Mouse (Mus musculus): ENCODE data around the gene Trp53i11. TPM values are rescaled to one million over a fixed set of nuclear protein-coding genes. Genes with fewer than 3 reads are reported as not detected.

The Trp53i11 gene
- polyA plus RNA-seq, 1 experiment from 2014 or later: 38.6 TPM

- Histone ChIP-seq H3K4me2 (ENCODE audit: low read depth, low read length) (no peak overlapping the region), H3K4me3 (ENCODE audit: low read length) (no peak overlapping the region), H3K4me1 (ENCODE audit: control insufficient read depth, insufficient read depth, low read length) (peaks cover 12% of the 10 kb centered on the region), H3K9me3 (replicated peaks; ENCODE audit: control insufficient read depth, low read length) (no peaks in the 10 kb centered on the region), H3K27me3 (ENCODE audit: control insufficient read depth, insufficient read depth, low read length) (no peaks in the 10 kb centered on the region), H3K9ac (ENCODE audit: low read length) (no peak overlapping the region), H3K36me3 (ENCODE audit: control insufficient read depth, insufficient read depth) (no peaks in the 10 kb centered on the region), H3K27ac (ENCODE audit: low read length) (no peak overlapping the region)
- 26% methylated on average over 5 of the region's 5 CpGs for WGBS
- no peak for ATAC-seq (replicated peaks; ENCODE audit: extremely low read depth, insufficient read depth, low FRiP score)
These were observed 41.1 kb downstream of the Trp53i11 start for GRCm38 (mm10) chr2:93228480-93228824.

DNA sequence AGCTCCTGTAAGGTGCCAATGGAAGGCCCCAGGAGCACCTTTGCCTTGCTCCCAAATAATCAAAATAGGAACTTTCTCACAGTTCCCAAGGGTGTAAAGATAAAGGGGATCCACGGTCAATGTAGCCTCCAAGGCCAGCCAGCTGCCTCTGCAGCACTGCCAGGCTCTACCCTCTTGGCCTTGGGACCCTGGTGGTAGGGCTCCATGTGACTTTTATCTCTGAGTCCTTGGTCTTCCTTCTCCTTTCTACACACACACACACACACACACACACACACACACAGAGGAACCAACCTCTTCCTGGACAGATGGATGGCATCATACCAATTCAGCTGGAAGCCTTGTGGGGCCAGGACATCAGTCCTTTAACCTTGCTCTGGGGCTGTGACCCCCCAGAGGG is 44.8 kb downstream of the Trp53i11 start:
- H3K4me3 ChIP-seq (ENCODE audit: low read length): no peak overlapping the region
- no peaks in the 10 kb centered on the region for H3K27me3 ChIP-seq (ENCODE audit: control insufficient read depth, insufficient read depth, low read length)
- no peak for ATAC-seq (replicated peaks; ENCODE audit: extremely low read depth, insufficient read depth, low FRiP score)
- no peak overlapping the region for H3K9ac ChIP-seq (ENCODE audit: low read length)
- H3K36me3 ChIP-seq (ENCODE audit: control insufficient read depth, insufficient read depth): no peaks in the 10 kb centered on the region
- 0 out of 2 replicates have a peak, but pooled peaks cover 2% of the 10 kb centered on the region for H3K9me3 ChIP-seq (replicated peaks; ENCODE audit: control insufficient read depth, low read length)
- H3K27ac ChIP-seq (ENCODE audit: low read length): no peak overlapping the region
- WGBS: 59% methylated on average over 1 of the region's 1 CpGs
- H3K4me1 ChIP-seq (ENCODE audit: control insufficient read depth, insufficient read depth, low read length): peaks cover 13% of the 10 kb centered on the region
- no peak overlapping the region for H3K4me2 ChIP-seq (ENCODE audit: low read depth, low read length)

DNA sequence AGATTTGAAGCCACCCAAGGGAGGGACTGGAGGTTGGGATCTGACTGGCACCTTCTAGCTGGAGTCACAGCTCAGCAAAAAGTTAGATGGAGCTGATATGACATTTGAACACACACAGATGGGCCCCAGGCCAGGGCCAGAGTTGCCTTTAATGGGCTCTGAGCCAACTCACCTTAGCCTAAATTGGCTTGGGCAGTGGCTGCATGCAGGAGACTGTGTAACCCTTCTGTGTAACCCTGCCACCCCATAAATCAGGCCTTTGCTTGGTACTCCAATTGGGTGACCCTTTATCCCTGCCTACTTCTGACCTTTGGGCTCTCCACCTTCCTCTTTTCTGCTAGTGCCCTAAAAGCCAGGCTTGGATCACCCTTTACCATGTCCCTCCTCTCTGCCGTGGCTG is 49.7 kb downstream of the Trp53i11 start:
- H3K4me3 ChIP-seq (ENCODE audit: low read length): no peak overlapping the region
- H3K27me3 ChIP-seq (ENCODE audit: control insufficient read depth, insufficient read depth, low read length): no peaks in the 10 kb centered on the region
- no peak overlapping the region for H3K9ac ChIP-seq (ENCODE audit: low read length)
- H3K9me3 ChIP-seq (replicated peaks; ENCODE audit: control insufficient read depth, low read length): 0 out of 2 replicates have a peak, but pooled peaks cover 2% of the 10 kb centered on the region
- WGBS: 81% methylated on average over 1 of the region's 1 CpGs
- no peak for ATAC-seq (replicated peaks; ENCODE audit: extremely low read depth, insufficient read depth, low FRiP score)
- no peak overlapping the region for H3K4me2 ChIP-seq (ENCODE audit: low read depth, low read length)
- H3K4me1 ChIP-seq (ENCODE audit: control insufficient read depth, insufficient read depth, low read length): peaks cover 21% of the 10 kb centered on the region
- H3K36me3 ChIP-seq (ENCODE audit: control insufficient read depth, insufficient read depth): no peaks in the 10 kb centered on the region
- no peak overlapping the region for H3K27ac ChIP-seq (ENCODE audit: low read length)

DNA sequence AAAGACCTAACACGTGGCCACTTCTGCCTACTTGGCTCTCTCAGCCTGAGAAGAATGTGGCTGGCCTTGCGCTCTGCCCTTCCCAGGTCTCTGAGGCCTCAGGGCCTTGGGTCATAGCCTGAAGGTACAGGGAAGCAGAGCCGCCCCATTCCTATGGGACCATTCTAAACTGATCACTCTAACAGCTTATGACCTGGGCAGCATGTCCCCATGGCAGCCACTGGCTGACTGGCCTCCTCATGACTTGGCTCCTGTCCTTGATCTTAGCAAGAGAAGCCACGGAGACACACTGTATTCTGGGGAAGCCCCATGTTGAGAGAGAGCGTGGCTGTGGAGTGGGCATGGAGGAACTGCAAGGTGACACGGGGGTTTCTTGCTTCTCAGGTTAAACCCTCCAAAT is 51.5 kb downstream of the Trp53i11 start:
- whole genome bisulfite sequencing: 77% methylated on average over 6 of the region's 6 CpGs

GRCm38 (mm10) chr2:93242166-93242565 is 54.8 kb downstream of the Trp53i11 start:
- WGBS: 81% methylated on average over 5 of the region's 5 CpGs
- no peak for ATAC-seq (replicated peaks; ENCODE audit: extremely low read depth, insufficient read depth, low FRiP score)
- Histone ChIP-seq H3K27me3 (ENCODE audit: control insufficient read depth, insufficient read depth, low read length) (no peaks in the 10 kb centered on the region), H3K4me2 (ENCODE audit: low read depth, low read length) (no peak overlapping the region), H3K9me3 (replicated peaks; ENCODE audit: control insufficient read depth, low read length) (no peaks in the 10 kb centered on the region), H3K9ac (ENCODE audit: low read length) (no peak overlapping the region), H3K27ac (ENCODE audit: low read length) (no peak overlapping the region), H3K4me3 (ENCODE audit: low read length) (no peak overlapping the region), H3K4me1 (ENCODE audit: control insufficient read depth, insufficient read depth, low read length) (peaks cover 17% of the 10 kb centered on the region), H3K36me3 (ENCODE audit: control insufficient read depth, insufficient read depth) (no peaks in the 10 kb centered on the region)

More for the DNA sequence above, 51.5 kb downstream of the Trp53i11 start:
- no peaks in the 10 kb centered on the region for H3K36me3 ChIP-seq (ENCODE audit: control insufficient read depth, insufficient read depth)
- peaks cover 21% of the 10 kb centered on the region for H3K4me1 ChIP-seq (ENCODE audit: control insufficient read depth, insufficient read depth, low read length)
- no peak overlapping the region for H3K27ac ChIP-seq (ENCODE audit: low read length)
- 0 out of 2 replicates have a peak, but pooled peaks cover 2% of the 10 kb centered on the region for H3K9me3 ChIP-seq (replicated peaks; ENCODE audit: control insufficient read depth, low read length)
- no peak for ATAC-seq (replicated peaks; ENCODE audit: extremely low read depth, insufficient read depth, low FRiP score)
- H3K27me3 ChIP-seq (ENCODE audit: control insufficient read depth, insufficient read depth, low read length): no peaks in the 10 kb centered on the region
- no peak overlapping the region for H3K4me3 ChIP-seq (ENCODE audit: low read length)
- no peak overlapping the region for H3K4me2 ChIP-seq (ENCODE audit: low read depth, low read length)
- H3K9ac ChIP-seq (ENCODE audit: low read length): no peak overlapping the region

GRCm38 (mm10) chr2:93243439-93244089 is 56.2 kb downstream of the Trp53i11 start:
- ATAC-seq (replicated peaks; ENCODE audit: extremely low read depth, insufficient read depth, low FRiP score): no peak
- H3K4me1 ChIP-seq (ENCODE audit: control insufficient read depth, insufficient read depth, low read length): peaks cover 11% of the 10 kb centered on the region

DNA sequence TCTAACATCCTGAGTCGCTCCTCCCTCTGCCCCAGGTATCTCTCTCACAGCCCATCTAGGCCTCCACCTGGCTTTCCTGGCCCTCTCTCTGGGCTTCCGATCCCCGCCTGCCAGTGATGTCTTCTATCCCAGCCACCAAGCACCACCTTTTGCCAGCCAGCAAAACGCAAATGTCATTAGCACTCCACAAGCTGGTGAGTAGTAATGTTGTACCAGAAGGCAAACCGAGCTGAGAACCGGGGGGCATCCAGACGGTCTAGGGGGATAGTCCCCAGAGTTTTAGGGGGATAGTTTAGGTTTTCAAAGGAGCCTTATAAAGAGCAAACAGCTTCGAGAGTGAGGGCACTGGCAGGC is 56.7 kb downstream of the Trp53i11 start:
- H3K9ac ChIP-seq (ENCODE audit: low read length): no peak overlapping the region
- H3K9me3 ChIP-seq (replicated peaks; ENCODE audit: control insufficient read depth, low read length): no peaks in the 10 kb centered on the region
- peaks cover 7% of the 10 kb centered on the region for H3K4me1 ChIP-seq (ENCODE audit: control insufficient read depth, insufficient read depth, low read length)
- no peak overlapping the region for H3K4me2 ChIP-seq (ENCODE audit: low read depth, low read length)
- no peak for ATAC-seq (replicated peaks; ENCODE audit: extremely low read depth, insufficient read depth, low FRiP score)
- WGBS: 74% methylated on average over 8 of the region's 8 CpGs
- H3K4me3 ChIP-seq (ENCODE audit: low read length): no peak overlapping the region
- no peak overlapping the region for H3K27ac ChIP-seq (ENCODE audit: low read length)
- H3K36me3 ChIP-seq (ENCODE audit: control insufficient read depth, insufficient read depth): no peaks in the 10 kb centered on the region
- no peaks in the 10 kb centered on the region for H3K27me3 ChIP-seq (ENCODE audit: control insufficient read depth, insufficient read depth, low read length)

More at GRCm38 (mm10) chr2:93243439-93244089, 56.2 kb downstream of the Trp53i11 start:
- H3K36me3 ChIP-seq (ENCODE audit: control insufficient read depth, insufficient read depth): no peaks in the 10 kb centered on the region
- H3K4me2 ChIP-seq (ENCODE audit: low read depth, low read length): no peak overlapping the region
- no peak overlapping the region for H3K4me3 ChIP-seq (ENCODE audit: low read length)
- no peak overlapping the region for H3K9ac ChIP-seq (ENCODE audit: low read length)
- H3K27ac ChIP-seq (ENCODE audit: low read length): no peak overlapping the region
- H3K27me3 ChIP-seq (ENCODE audit: control insufficient read depth, insufficient read depth, low read length): no peaks in the 10 kb centered on the region
- no peaks in the 10 kb centered on the region for H3K9me3 ChIP-seq (replicated peaks; ENCODE audit: control insufficient read depth, low read length)
- WGBS: 83% methylated on average over 11 of the region's 11 CpGs

DNA sequence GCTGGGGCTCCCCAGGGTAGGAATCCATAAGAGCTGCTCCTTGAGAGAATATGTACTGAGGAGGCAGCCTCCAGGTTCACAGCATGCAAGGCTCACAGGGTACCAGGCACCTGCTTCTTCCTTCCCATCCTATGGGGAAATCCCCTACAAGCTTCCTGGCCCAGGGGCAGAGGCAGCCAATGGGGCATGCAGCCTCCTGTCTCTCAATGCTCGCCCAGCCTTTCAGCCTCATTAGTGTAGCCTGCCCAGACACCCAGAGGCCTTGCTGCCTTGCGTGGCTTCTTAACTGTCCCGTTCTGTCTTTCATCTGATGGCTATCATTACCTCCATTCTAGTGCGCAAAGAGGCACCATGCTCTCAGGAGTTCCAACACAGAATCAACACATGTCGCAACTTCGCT is 61.7 kb downstream of the Trp53i11 start:
- no peak overlapping the region for H3K27ac ChIP-seq (ENCODE audit: low read length)
- no peak for ATAC-seq (replicated peaks; ENCODE audit: extremely low read depth, insufficient read depth, low FRiP score)

GRCm38 (mm10) chr2:93250611-93251010 is 63.3 kb downstream of the Trp53i11 start:
- H3K36me3 ChIP-seq (ENCODE audit: control insufficient read depth, insufficient read depth): 0 out of 2 replicates have a peak, but pooled peaks cover 7% of the 10 kb centered on the region
- ATAC-seq (replicated peaks; ENCODE audit: extremely low read depth, insufficient read depth, low FRiP score): no peak
- H3K4me2 ChIP-seq (ENCODE audit: low read depth, low read length): no peak overlapping the region
- H3K9me3 ChIP-seq (replicated peaks; ENCODE audit: control insufficient read depth, low read length): peaks cover 7% of the 10 kb centered on the region; the same call in 1 of the 2 replicates
- H3K27ac ChIP-seq (ENCODE audit: low read length): no peak overlapping the region
- no peaks in the 10 kb centered on the region for H3K27me3 ChIP-seq (ENCODE audit: control insufficient read depth, insufficient read depth, low read length)
- H3K9ac ChIP-seq (ENCODE audit: low read length): no peak overlapping the region
- H3K4me3 ChIP-seq (ENCODE audit: low read length): no peak overlapping the region
- H3K4me1 ChIP-seq (ENCODE audit: control insufficient read depth, insufficient read depth, low read length): peaks cover 4% of the 10 kb centered on the region; the same call in 1 of the 2 replicates
- WGBS: 89% methylated on average over 7 of the region's 7 CpGs

More for the DNA sequence above, 61.7 kb downstream of the Trp53i11 start:
- Histone ChIP-seq H3K4me3 (ENCODE audit: low read length) (no peak overlapping the region), H3K9ac (ENCODE audit: low read length) (no peak overlapping the region), H3K4me1 (ENCODE audit: control insufficient read depth, insufficient read depth, low read length) (peaks cover 4% of the 10 kb centered on the region; the same call in 1 of the 2 replicates), H3K9me3 (replicated peaks; ENCODE audit: control insufficient read depth, low read length) (peaks cover 7% of the 10 kb centered on the region; the same call in 1 of the 2 replicates), H3K27me3 (ENCODE audit: control insufficient read depth, insufficient read depth, low read length) (no peaks in the 10 kb centered on the region), H3K4me2 (ENCODE audit: low read depth, low read length) (no peak overlapping the region), H3K36me3 (ENCODE audit: control insufficient read depth, insufficient read depth) (0 out of 2 replicates have a peak, but pooled peaks cover 7% of the 10 kb centered on the region)
- WGBS: 86% methylated on average over 6 of the region's 6 CpGs
